Mouse (Mus musculus): ENCODE measurements around the gene Bcl2. TPM values are rescaled to one million over a fixed set of nuclear protein-coding genes. Genes with fewer than 3 reads are reported as not detected.

Gene Bcl2
- polyA plus RNA-seq, 1 experiment from 2014 or later = 8.3 TPM

DNA sequence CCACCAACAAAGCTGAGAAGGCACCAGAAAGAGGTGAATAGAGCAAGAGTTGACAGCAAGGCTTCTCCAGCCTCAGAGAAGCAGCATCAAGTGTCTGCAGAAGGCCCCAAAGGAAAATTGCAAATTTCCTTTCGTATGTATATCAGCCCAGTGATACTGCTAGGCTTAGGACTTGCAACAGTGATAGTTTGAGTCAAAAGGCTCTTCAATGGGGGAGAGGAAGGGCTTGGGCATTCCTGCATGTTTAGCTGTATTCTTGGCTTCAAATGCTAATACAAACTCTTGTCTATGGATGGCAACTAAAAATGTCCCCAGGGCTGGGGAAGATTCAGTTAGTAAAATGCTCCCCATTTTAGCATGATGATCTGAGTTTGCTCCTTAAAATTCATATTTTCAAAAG lies 149.6 kb downstream of the Bcl2 start:
- Histone ChIP-seq H3K9me3 (no peaks in the 10 kb centered on the region), H3K36me3 (no peaks in the 10 kb centered on the region), H3K27ac (no peak overlapping the region), H3K27me3 (ENCODE audit: insufficient read depth, poor library complexity, severe bottlenecking) (no peaks in the 10 kb centered on the region), H3K4me3 (no peak overlapping the region), H3K4me1 (replicated peaks) (peaks cover 8% of the 10 kb centered on the region)
- no peak for DNase-seq (ENCODE audit: low spot score)
- 76% methylated on average over 1 of the region's 1 CpGs for WGBS

DNA sequence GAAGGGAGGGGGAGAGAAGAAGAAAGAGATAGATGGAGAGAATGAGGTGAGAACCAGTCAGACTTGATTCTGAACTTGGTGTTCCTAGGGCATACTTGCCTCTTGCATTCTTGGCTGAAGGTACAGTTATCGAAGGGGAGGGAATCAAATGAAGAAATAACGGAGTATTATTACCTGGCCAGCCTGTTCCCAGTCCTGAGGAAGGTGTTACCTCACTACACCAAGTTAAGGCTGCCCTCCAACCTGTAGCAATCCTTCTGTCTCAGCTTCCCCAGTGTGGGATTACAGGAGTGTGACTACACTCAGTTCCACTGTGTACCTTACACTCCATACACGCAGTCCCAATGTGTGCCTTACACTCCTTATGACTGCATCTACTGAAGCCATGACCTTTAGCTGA lies 151.3 kb downstream of the Bcl2 start:
- Histone ChIP-seq H3K27me3 (ENCODE audit: insufficient read depth, poor library complexity, severe bottlenecking) (no peaks in the 10 kb centered on the region), H3K27ac (no peak overlapping the region), H3K36me3 (no peaks in the 10 kb centered on the region), H3K4me1 (replicated peaks) (peaks cover 8% of the 10 kb centered on the region), H3K9me3 (no peaks in the 10 kb centered on the region), H3K4me3 (no peak overlapping the region)
- no peak for DNase-seq (ENCODE audit: low spot score)
- WGBS = 86% methylated on average over 3 of the region's 3 CpGs

DNA sequence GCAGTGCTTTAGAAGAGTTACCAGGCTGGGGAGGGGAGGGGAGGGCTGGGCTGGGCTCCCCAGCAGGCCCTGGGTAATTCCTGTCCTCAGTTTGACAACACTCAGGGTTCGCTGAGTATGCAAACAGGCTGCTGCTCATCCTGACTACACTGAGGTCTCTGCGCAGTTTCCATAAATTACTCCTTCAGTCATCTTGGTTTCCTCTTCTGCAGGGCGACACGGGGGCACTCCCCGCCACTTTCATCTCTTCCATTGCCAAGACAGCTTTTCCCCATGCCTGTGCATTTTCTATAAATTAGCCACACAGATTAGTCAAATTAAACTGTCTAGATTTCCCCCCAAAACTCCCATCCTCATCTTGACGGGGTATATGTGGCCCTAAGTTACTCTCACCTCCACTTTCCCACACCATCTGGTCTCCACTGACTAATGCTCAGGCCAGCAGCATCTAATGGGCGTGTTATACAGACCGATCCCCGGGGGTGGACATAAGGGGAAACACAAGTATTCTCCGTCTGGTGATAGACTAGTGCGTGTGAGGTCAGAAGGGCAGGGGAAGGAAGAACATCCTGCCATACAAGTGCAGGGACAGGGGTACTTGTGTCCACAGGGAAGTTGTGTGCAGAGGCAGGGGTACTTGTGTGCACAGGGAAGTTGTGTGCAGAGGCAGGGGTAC lies 152.9 kb downstream of the Bcl2 start:
- H3K4me1 ChIP-seq (replicated peaks) = peaks cover 8% of the 10 kb centered on the region
- no peak for DNase-seq (ENCODE audit: low spot score)
- no peaks in the 10 kb centered on the region for H3K36me3 ChIP-seq
- no peak overlapping the region for H3K27ac ChIP-seq
- H3K27me3 ChIP-seq (ENCODE audit: insufficient read depth, poor library complexity, severe bottlenecking) = no peaks in the 10 kb centered on the region
- WGBS = 74% methylated on average over 11 of the region's 11 CpGs
- no peaks in the 10 kb centered on the region for H3K9me3 ChIP-seq
- H3K4me3 ChIP-seq = no peak overlapping the region

GRCm38 (mm10) chr1:106560105-106560504 lies 154.0 kb downstream of the Bcl2 start:
- peaks cover 8% of the 10 kb centered on the region for H3K4me1 ChIP-seq (replicated peaks)
- DNase-seq (ENCODE audit: low spot score) = no peak
- no peak overlapping the region for H3K4me3 ChIP-seq
- WGBS = 84% methylated on average over 3 of the region's 3 CpGs
- no peaks in the 10 kb centered on the region for H3K27me3 ChIP-seq (ENCODE audit: insufficient read depth, poor library complexity, severe bottlenecking)
- no peak overlapping the region for H3K27ac ChIP-seq
- H3K9me3 ChIP-seq = no peaks in the 10 kb centered on the region
- no peaks in the 10 kb centered on the region for H3K36me3 ChIP-seq

- DNase-seq (ENCODE audit: low spot score) = no peak
- Histone ChIP-seq H3K27me3 (ENCODE audit: insufficient read depth, poor library complexity, severe bottlenecking) (no peaks in the 10 kb centered on the region), H3K36me3 (no peaks in the 10 kb centered on the region), H3K27ac (no peak overlapping the region), H3K4me3 (no peak overlapping the region), H3K4me1 (replicated peaks) (peaks cover 8% of the 10 kb centered on the region), H3K9me3 (no peaks in the 10 kb centered on the region)
- 90% methylated on average over 2 of the region's 2 CpGs for WGBS
These were observed 154.9 kb downstream of the Bcl2 start for GRCm38 (mm10) chr1:106559116-106559605.

- Histone ChIP-seq H3K9me3 (no peaks in the 10 kb centered on the region), H3K27ac (no peak overlapping the region), H3K4me3 (no peak overlapping the region), H3K36me3 (no peaks in the 10 kb centered on the region), H3K27me3 (ENCODE audit: insufficient read depth, poor library complexity, severe bottlenecking) (no peaks in the 10 kb centered on the region), H3K4me1 (replicated peaks) (peaks cover 9% of the 10 kb centered on the region; the same call in 1 of the 2 replicates)
- DNase-seq (ENCODE audit: low spot score) = no peak
- 83% methylated on average over 9 of the region's 9 CpGs for WGBS
These were observed 158.4 kb downstream of the Bcl2 start for GRCm38 (mm10) chr1:106555498-106556168.

DNA sequence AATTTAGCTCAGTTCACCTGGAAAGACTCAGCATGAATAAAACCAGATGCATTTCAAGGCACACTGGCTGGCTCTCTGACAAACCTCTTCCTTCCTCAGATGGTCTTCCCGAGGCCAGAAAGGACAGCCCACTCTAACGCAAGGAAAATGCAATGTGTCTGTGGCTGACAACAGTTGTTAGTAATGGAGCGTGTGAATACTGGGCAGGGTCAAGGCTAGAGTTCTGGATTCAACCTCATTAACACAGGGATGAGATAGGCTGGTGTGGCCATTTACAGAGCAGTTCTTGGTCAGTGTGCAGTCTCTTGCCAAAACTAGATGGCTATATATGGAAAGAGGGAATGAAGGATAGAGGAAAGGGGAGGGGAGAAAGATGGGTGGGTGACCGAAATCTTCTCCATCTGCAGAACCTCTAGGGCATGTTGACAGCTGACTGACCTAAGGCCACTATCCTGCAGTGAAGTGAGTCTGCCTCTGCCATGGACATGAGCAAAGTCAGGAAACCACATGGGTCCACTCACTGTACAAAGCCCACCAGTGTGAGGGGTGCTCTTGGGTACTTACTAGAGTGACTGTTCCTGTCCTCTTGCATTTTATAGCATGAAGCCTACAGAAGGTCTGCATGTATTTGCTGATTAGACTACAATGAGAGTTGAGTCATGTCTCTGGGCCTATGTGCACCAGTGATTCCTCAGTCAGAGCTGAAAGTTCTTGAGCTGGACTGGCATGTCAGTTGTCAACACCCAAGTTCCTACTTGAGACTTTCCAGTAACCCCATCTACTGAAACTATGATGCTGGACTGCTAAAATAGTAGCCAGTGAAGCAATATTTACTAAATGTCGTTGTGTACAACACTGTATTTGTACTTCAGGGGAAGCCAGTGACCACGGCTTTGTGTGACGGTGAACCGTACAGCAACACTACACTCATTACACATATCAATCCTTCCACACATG lies 159.9 kb downstream of the Bcl2 start:
- WGBS = 88% methylated on average over 8 of the region's 8 CpGs
- no peak overlapping the region for H3K27ac ChIP-seq
- no peaks in the 10 kb centered on the region for H3K27me3 ChIP-seq (ENCODE audit: insufficient read depth, poor library complexity, severe bottlenecking)
- no peaks in the 10 kb centered on the region for H3K9me3 ChIP-seq
- no peak overlapping the region for H3K4me3 ChIP-seq
- H3K36me3 ChIP-seq = no peaks in the 10 kb centered on the region
- no peak for DNase-seq (ENCODE audit: low spot score)
- H3K4me1 ChIP-seq (replicated peaks) = peaks cover 13% of the 10 kb centered on the region

DNA sequence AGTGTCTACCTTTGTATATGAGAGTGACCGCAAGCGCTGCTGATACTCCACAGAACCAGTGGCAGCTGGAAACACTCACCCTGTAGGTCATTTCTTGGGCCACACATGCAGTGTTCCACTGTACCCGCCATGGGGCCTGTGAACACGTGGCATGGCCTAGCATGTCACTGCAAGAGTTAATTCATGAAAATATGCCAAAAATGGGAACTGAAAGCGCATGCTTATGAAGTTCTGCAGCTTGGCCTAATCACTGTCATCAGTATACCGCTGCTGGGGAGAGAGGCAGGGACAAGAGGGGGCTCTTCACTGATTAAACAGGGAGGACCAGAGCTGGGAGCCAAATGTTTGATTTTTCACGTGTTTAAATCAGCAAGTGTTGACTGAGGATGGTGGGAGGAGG lies 161.2 kb downstream of the Bcl2 start:
- H3K4me1 ChIP-seq (replicated peaks) = peaks cover 14% of the 10 kb centered on the region
- DNase-seq (ENCODE audit: low spot score) = no peak
- H3K4me3 ChIP-seq = no peak overlapping the region
- no peaks in the 10 kb centered on the region for H3K36me3 ChIP-seq
- H3K9me3 ChIP-seq = no peaks in the 10 kb centered on the region
- 0 out of 2 replicates have a peak overlapping the region, but pooled peaks have one; percentile 29 for H3K27ac ChIP-seq
- WGBS = 86% methylated on average over 7 of the region's 7 CpGs
- H3K27me3 ChIP-seq (ENCODE audit: insufficient read depth, poor library complexity, severe bottlenecking) = no peaks in the 10 kb centered on the region

DNA sequence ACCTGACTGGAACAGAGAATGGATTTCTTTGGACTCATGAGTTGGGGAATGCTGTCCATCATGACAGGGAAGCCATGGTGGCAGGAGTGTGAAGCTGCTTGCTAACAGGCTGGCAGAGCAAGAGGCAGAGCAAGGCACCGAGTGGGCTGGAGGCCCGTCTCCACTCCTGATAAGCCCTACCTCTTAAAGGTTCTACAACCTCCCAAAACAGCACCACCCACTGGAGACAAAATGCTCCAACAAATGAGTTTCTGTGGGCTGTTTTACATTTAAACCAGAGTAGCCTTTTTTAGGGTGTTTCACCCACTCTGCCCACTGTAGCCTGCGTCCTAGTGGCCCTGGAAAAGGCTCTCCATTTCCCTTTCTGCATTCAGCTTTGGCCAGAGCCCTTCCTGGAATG lies 163.5 kb downstream of the Bcl2 start:
- H3K9me3 ChIP-seq = no peaks in the 10 kb centered on the region
- 87% methylated on average over 3 of the region's 3 CpGs for WGBS
- no peak for DNase-seq (ENCODE audit: low spot score)

DNA sequence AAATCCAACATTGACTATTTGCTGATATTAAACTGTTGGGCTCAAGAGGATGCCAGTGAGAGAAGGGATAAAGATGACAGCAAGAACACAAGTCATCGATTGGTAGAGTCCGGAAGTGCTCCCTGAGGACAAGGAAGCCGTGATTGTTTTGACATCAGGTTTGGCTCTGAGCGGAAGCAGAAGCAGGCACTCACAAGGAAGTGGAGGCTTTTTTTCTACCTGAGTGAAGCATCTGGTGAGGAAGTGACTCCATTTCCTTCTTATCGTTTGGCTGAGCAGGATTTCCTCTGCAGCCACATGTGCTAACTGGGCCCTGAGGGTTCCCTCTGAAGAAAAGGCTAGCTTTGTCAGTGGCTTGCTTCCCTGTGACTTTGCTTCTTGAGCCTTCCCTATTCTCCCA lies 165.0 kb downstream of the Bcl2 start:
- peaks cover 14% of the 10 kb centered on the region for H3K4me1 ChIP-seq (replicated peaks)
- no peak overlapping the region for H3K27ac ChIP-seq
- 82% methylated on average over 5 of the region's 5 CpGs for WGBS
- H3K4me3 ChIP-seq = no peak overlapping the region
- no peaks in the 10 kb centered on the region for H3K9me3 ChIP-seq
- no peak for DNase-seq (ENCODE audit: low spot score)
- no peaks in the 10 kb centered on the region for H3K27me3 ChIP-seq (ENCODE audit: insufficient read depth, poor library complexity, severe bottlenecking)
- no peaks in the 10 kb centered on the region for H3K36me3 ChIP-seq

More for the DNA sequence above, 163.5 kb downstream of the Bcl2 start:
- Histone ChIP-seq H3K4me1 (replicated peaks) (peaks cover 14% of the 10 kb centered on the region), H3K4me3 (no peak overlapping the region), H3K36me3 (no peaks in the 10 kb centered on the region), H3K27me3 (ENCODE audit: insufficient read depth, poor library complexity, severe bottlenecking) (no peaks in the 10 kb centered on the region), H3K27ac (no peak overlapping the region)

- Histone ChIP-seq H3K27me3 (ENCODE audit: insufficient read depth, poor library complexity, severe bottlenecking) (no peaks in the 10 kb centered on the region), H3K36me3 (no peaks in the 10 kb centered on the region), H3K4me1 (replicated peaks) (peaks cover 10% of the 10 kb centered on the region), H3K27ac (no peak overlapping the region), H3K4me3 (no peak overlapping the region), H3K9me3 (no peaks in the 10 kb centered on the region)
- DNase-seq (ENCODE audit: low spot score) = peak; percentile 21
- WGBS = 68% methylated on average over 6 of the region's 6 CpGs
These were observed 169.1 kb downstream of the Bcl2 start for GRCm38 (mm10) chr1:106544817-106545612.

DNA sequence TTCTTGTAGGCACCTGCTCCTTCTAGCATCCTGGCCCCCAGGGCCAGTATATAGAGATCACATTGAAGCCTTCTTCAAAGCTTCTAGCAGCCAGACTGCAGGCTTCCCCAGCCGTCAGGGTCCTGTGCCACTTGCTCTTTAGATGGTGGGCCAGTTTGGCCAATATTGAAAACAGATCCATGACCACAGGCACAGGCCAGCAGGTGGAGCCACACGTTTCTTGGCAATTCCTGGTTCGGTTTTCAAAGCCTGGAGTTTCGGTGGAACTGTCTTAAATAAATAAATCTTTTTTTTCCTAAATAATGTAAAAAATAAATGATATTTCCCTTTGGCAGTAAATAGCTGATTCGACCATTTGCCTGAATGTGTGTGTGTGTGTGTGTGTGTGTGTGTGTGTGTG lies 171.3 kb downstream of the Bcl2 start:
- no peaks in the 10 kb centered on the region for H3K27me3 ChIP-seq (ENCODE audit: insufficient read depth, poor library complexity, severe bottlenecking)
- peaks cover 5% of the 10 kb centered on the region; the same call in 1 of the 2 replicates for H3K4me1 ChIP-seq (replicated peaks)
- H3K9me3 ChIP-seq = no peaks in the 10 kb centered on the region
- no peak overlapping the region for H3K4me3 ChIP-seq
- H3K36me3 ChIP-seq = no peaks in the 10 kb centered on the region
- WGBS = 46% methylated on average over 5 of the region's 5 CpGs
- H3K27ac ChIP-seq = no peak overlapping the region
- peak; percentile 23 for DNase-seq (ENCODE audit: low spot score)

All from hindbrain, embryonic 10.5 days (tissue).